24 mouse cellular contexts compared by ENCODE assay signal in genomic region chr8:95178191-95178590, GRCm38 (mm10). TPM values are rescaled to one million over a fixed set of nuclear protein-coding genes. Genes with fewer than 3 reads are reported as not detected.
DNase-seq lines count a peak whose midpoint lies in the region; ATAC-seq and TF ChIP-seq lines count a peak whose summit lies in the region.
"Had no signal": no experiment of that assay in that cellular context is flagged by ENCODE, and none has a peak within 500 bp of the region (broad histone marks: within the 10 kb centered on the region; RNA-seq: fewer than 3 reads in every experiment).

No protein-coding gene starts in this region.

- no peak for DNase-seq in ES-E14 (ENCODE audit: low read depth, low spot score)
- peak; percentile 79 for DNase-seq in ZHBTc4 (ENCODE audit: low read depth, low spot score)
- DNase-seq in liver, postnatal 0 days, result no peak
- no peak for DNase-seq in thymus, postnatal 14 days
- DNase-seq in neural tube, embryonic 10.5 days (ENCODE audit: extremely low spot score, low spot score), result no peak
- DNase-seq: adrenal gland, postnatal 10 days; adrenal gland, postnatal 25 days; cerebellum, adult 11 months; cerebellum, adult 18-20 months; cerebellum, adult 8-10 months; cerebellum, adult 9-11 months; cerebellum, postnatal 14 days; cerebellum, postnatal 36 days; embryo, embryonic 11 days; forebrain, postnatal 0 days had no signal

- TF ChIP-seq CTCF in E14TG2a.4 (conservative IDR thresholded peaks at IDR 0.05; ENCODE audit: low read length) (no peak), ES-Bruce4 (IDR thresholded peaks at IDR 0.05; ENCODE audit: low read depth, low read length) (no peak)
- no peak for TF ChIP-seq CTCF in liver, postnatal 0 days (IDR thresholded peaks at IDR 0.05; ENCODE audit: low read depth)

- no peak for TF ChIP-seq POLR2A in ES-Bruce4 (IDR thresholded peaks at IDR 0.05; ENCODE audit: insufficient read depth, low read length)

- H3K27me3 ChIP-seq in E14TG2a.4 (ENCODE audit: insufficient read depth, low read length), result peaks cover 15% of the 10 kb centered on the region
- H3K27me3 ChIP-seq in ES-Bruce4 (ENCODE audit: control insufficient read depth, insufficient read depth, low read length, poor library complexity, severe bottlenecking), result no peaks in the 10 kb centered on the region
- no peaks in the 10 kb centered on the region for H3K27me3 ChIP-seq in liver, postnatal 0 days (ENCODE audit: insufficient read depth, low read length)
- H3K27me3 ChIP-seq in neural tube, embryonic 15.5 days (replicated peaks), result no peaks in the 10 kb centered on the region
- H3K27me3 ChIP-seq: embryonic facial prominence, embryonic 13.5 days; embryonic facial prominence, embryonic 15.5 days; forebrain, embryonic 12.5 days had no signal

- no peak for ATAC-seq in liver, postnatal 0 days
- ATAC-seq in neural tube, embryonic 15.5 days (ENCODE audit: low FRiP score), result no peak
- ATAC-seq: forebrain, embryonic 14.5 days; forebrain, postnatal 0 days had no signal

- peak overlapping the region; percentile 14; the same call in 1 of the 2 replicates for H3K4me3 ChIP-seq in E14TG2a.4 (replicated peaks; ENCODE audit: low read length)
- no peak overlapping the region for H3K4me3 ChIP-seq in ES-Bruce4 (ENCODE audit: low read depth, low read length)
- H3K4me3 ChIP-seq in ES-E14 (ENCODE audit: insufficient read depth in 1 of 2, low read depth in 1 of 2, low read length in 2 of 2, poor library complexity in 1 of 2, severe bottlenecking in 1 of 2), result no peak overlapping the region
- no peak overlapping the region for H3K4me3 ChIP-seq in liver, postnatal 0 days (ENCODE audit: low read depth, low read length)
- H3K4me3 ChIP-seq in neural tube, embryonic 15.5 days (replicated peaks), result no peak overlapping the region
- H3K4me3 ChIP-seq: embryonic facial prominence, embryonic 13.5 days; embryonic facial prominence, embryonic 15.5 days; erythroblast, embryonic 14.5 days; forebrain, embryonic 10.5 days; forebrain, embryonic 12.5 days had no signal

- H3K4me1 ChIP-seq in E14TG2a.4 (replicated peaks; ENCODE audit: low read depth, low read length), result peaks cover 80% of the 10 kb centered on the region
- no peaks in the 10 kb centered on the region for H3K4me1 ChIP-seq in ES-Bruce4 (ENCODE audit: control insufficient read depth, insufficient read depth, low read length)
- peaks cover 21 to 24% of the 10 kb centered on the region in 2 experiments for H3K4me1 ChIP-seq in ES-E14 (ENCODE audit: control insufficient read depth in 2 of 2, insufficient read depth in 2 of 2, low read length in 2 of 2, poor library complexity in 1 of 2)
- H3K4me1 ChIP-seq in liver, postnatal 0 days (ENCODE audit: insufficient read depth), result no peaks in the 10 kb centered on the region
- H3K4me1 ChIP-seq in neural tube, embryonic 15.5 days, result peaks cover 16% of the 10 kb centered on the region

- H3K9me3 ChIP-seq in E14TG2a.4 (ENCODE audit: low read length), result no peaks in the 10 kb centered on the region
- H3K9me3 ChIP-seq in ES-Bruce4 (replicated peaks; ENCODE audit: control insufficient read depth, insufficient read depth, low read length, poor library complexity, severe bottlenecking), result no peaks in the 10 kb centered on the region
- no peaks in the 10 kb centered on the region for H3K9me3 ChIP-seq in ES-E14 (ENCODE audit: control insufficient read depth, insufficient read depth, low read depth, low read length)
- H3K9me3 ChIP-seq in liver, postnatal 0 days (ENCODE audit: low read length), result no peaks in the 10 kb centered on the region
- no peaks in the 10 kb centered on the region for H3K9me3 ChIP-seq in neural tube, embryonic 15.5 days (replicated peaks)
- H3K9me3 ChIP-seq: embryonic facial prominence, embryonic 13.5 days; embryonic facial prominence, embryonic 15.5 days; forebrain, embryonic 10.5 days; forebrain, embryonic 12.5 days had no signal

- H3K36me3 ChIP-seq in E14TG2a.4 (ENCODE audit: insufficient read depth, low read length) (no peaks in the 10 kb centered on the region), ES-Bruce4 (ENCODE audit: control insufficient read depth, insufficient read depth, low read length, poor library complexity, severe bottlenecking) (no peaks in the 10 kb centered on the region), ES-E14 (ENCODE audit: control insufficient read depth, insufficient read depth, low read length, poor library complexity, severe bottlenecking) (no peaks in the 10 kb centered on the region)
- H3K36me3 ChIP-seq in liver, postnatal 0 days (replicated peaks; ENCODE audit: insufficient read depth, low read length), result no peaks in the 10 kb centered on the region
- H3K36me3 ChIP-seq in neural tube, embryonic 15.5 days, result no peaks in the 10 kb centered on the region
- H3K36me3 ChIP-seq: embryonic facial prominence, embryonic 13.5 days; embryonic facial prominence, embryonic 15.5 days; forebrain, embryonic 10.5 days; forebrain, embryonic 12.5 days had no signal

- H3K27ac ChIP-seq in ES-Bruce4 (ENCODE audit: insufficient read depth, low read length) (peak overlapping the region; percentile 40), ES-E14 (ENCODE audit: insufficient read depth, low read depth, low read length, poor library complexity, severe bottlenecking) (peak overlapping the region; percentile 54)
- H3K27ac ChIP-seq in liver, postnatal 0 days (ENCODE audit: low read depth), result no peak overlapping the region
- H3K27ac ChIP-seq in neural tube, embryonic 15.5 days (replicated peaks), result no peak overlapping the region
- H3K27ac ChIP-seq: embryonic facial prominence, embryonic 13.5 days; embryonic facial prominence, embryonic 15.5 days; forebrain, embryonic 10.5 days; forebrain, embryonic 12.5 days had no signal

- WGBS in liver, postnatal 0 days (ENCODE audit: insufficient replicate concordance), result 58% methylated on average over 4 of the region's 4 CpGs
- 83% methylated on average over 4 of the region's 4 CpGs for WGBS in neural tube, embryonic 15.5 days

- H3K4me2 ChIP-seq in liver, postnatal 0 days (ENCODE audit: low read depth, low read length), result no peak overlapping the region
- H3K4me2 ChIP-seq in neural tube, embryonic 15.5 days, result no peak overlapping the region
- H3K4me2 ChIP-seq: embryonic facial prominence, embryonic 13.5 days; embryonic facial prominence, embryonic 15.5 days; forebrain, embryonic 12.5 days had no signal

- in situ Hi-C loops in ES-E14 (cut with MboI; ENCODE audit: low sequenced_read_pairs in 2 of 2, unreplicated experiment in 2 of 2), result no loop called here

- TF ChIP-seq EP300 in ES-Bruce4 (IDR thresholded peaks at IDR 0.05; ENCODE audit: insufficient read depth, low read depth, low read length), result peak; percentile 72; the same call in 1 of the 2 replicates
- TF ChIP-seq EP300 in liver, postnatal 0 days (IDR thresholded peaks at IDR 0.05; ENCODE audit: low read depth), result no peak

- H3K9ac ChIP-seq in ES-Bruce4 (ENCODE audit: low read depth, poor library complexity, severe bottlenecking), result no peak overlapping the region
- H3K9ac ChIP-seq in ES-E14 (ENCODE audit: insufficient read depth, low read depth, low read length, poor library complexity, severe bottlenecking), result no peak overlapping the region
- H3K9ac ChIP-seq in liver, postnatal 0 days (replicated peaks), result no peak overlapping the region
- no peak overlapping the region for H3K9ac ChIP-seq in neural tube, embryonic 15.5 days (replicated peaks)
- H3K9ac ChIP-seq: embryonic facial prominence, embryonic 13.5 days; embryonic facial prominence, embryonic 15.5 days; forebrain, embryonic 12.5 days; forebrain, postnatal 0 days had no signal

TF ChIP-seq in ES-E14, 5 proteins besides CTCF, POLR2A, EP300 and RAD21:
- TF ChIP-seq MAFK (IDR thresholded peaks at IDR 0.05; ENCODE audit: insufficient read depth, low read depth, low read length), result no peak
- no peak for TF ChIP-seq ZC3H11A (IDR thresholded peaks at IDR 0.05; ENCODE audit: borderline replicate concordance, low read depth, low read length)
- no peak for TF ChIP-seq ZNF384 (IDR thresholded peaks at IDR 0.05; ENCODE audit: low read depth, low read length)
- TF ChIP-seq HCFC1 (IDR thresholded peaks at IDR 0.05; ENCODE audit: borderline replicate concordance, insufficient read depth, low read length), result no peak
- TF ChIP-seq CHD2 (IDR thresholded peaks at IDR 0.05; ENCODE audit: low read depth, low read length), result no peak

RNA-seq across cellular contexts. Expression of gene Kifc3, which starts 24.4 kb away (rescaled TPM):
- polyA plus RNA-seq in ES-Bruce4 (2011; ENCODE audit: insufficient read depth, insufficient read length, low read depth, missing spikeins), result 19.0 and 22.2 TPM in 2 replicates
- total RNA-seq in ES-E14 (2012; rRNA removed), result 34.6 and 45.6 TPM in 2 replicates
- polyA plus RNA-seq in liver, postnatal 0 days (2015; fragmentation: Nextera tagmentation; extraction: Ambion mirVana), result 5.3 and 5.4 TPM in 2 replicates
- 27.2 and 28.5 TPM in 2 replicates for polyA plus RNA-seq in neural tube, embryonic 15.5 days (2015; fragmentation: Nextera tagmentation; extraction: Ambion mirVana)

Comparison
In these comparisons a context has a peak if more than half of its experiments do, and no peak if none do; other contexts are left out.
1. H3K27ac ChIP-seq: peak in ES-Bruce4 (single experiment) and ES-E14 (single experiment); none in liver, postnatal 0 days (single experiment) and neural tube, embryonic 15.5 days (single experiment).